Mouse (Mus musculus) adrenal gland, adult (tissue): ENCODE measurements around the gene Ccnt1.
"Not testable (repeated sequence)": the region's sequence is repeated elsewhere in the genome, so short reads cannot be mapped to it uniquely, and the experiment has no call there.

Source experiments
- DNase-seq, 2 experiments: peaks; one replicate each; pipeline ENCODE4 v3.0.0; 2022 to 2023; ENCODE audit warnings: low spot score in 1 of 2; ENCODE audit not compliant: inconsistent age in 2 of 2

Ccnt1 gene

DNA sequence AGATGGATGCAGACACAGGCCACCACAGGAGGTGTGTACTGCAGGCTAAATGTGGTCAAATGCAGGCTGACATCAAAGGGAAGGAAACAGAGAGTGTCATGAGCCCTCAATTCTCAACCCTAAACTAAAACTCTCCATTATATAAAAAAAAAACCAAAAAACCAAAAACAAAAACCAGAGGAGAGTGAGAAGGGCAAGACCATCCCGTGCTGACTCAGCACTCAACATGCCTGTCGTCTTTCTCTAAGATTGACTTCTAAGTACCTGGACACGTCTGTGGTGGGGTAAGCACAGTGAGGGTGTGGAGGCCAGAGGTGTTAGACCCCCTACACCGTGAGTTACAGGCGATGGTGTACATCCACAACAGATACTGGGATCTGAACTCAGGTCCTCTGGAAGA, 23.9 kb downstream of the Ccnt1 start:
- peak in 1 of 2 experiments; percentile 46 for DNase-seq

DNA sequence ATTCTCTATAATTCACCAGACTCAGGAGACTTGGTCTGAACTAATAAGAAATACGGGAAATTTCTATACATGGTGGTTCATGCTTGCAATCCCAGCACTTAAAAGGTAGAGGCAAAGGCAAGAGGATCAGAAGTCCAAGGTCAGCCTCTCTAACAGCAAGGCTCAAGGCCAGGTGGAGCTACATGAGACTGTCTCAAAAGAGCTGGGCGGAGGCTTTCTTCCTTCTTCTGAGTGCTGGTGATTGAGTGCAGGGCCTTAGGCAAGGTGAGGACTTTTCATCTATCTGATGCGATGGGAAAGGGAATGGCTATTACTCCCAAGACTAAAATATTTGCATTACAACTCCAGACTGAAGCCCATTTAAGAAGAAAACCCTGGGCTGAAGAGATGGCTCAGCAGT, 25.6 kb downstream of the Ccnt1 start:
- peak; percentile 33 to 74 for DNase-seq

DNA sequence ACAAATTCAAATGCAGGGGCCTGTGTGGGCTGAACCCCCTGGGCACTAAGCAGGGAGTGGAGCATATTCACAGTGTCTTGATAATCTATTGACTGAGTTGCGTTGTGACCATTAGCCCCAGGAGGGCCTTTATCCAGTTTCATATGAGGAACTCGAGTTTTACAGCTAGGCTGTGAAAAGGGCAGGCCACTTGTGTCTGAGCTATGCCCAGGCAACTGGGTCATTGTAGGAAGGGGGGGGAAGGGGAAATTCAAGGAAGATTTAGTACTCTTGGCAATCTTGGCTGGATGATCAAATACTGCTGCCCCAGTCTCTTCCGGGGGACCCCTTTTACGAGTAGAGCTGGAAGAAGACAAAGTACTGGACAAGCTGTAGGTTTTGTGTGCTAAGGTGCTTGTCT, 27.4 kb downstream of the Ccnt1 start:
- peak in 1 of 2 experiments; percentile 76 for DNase-seq

DNA sequence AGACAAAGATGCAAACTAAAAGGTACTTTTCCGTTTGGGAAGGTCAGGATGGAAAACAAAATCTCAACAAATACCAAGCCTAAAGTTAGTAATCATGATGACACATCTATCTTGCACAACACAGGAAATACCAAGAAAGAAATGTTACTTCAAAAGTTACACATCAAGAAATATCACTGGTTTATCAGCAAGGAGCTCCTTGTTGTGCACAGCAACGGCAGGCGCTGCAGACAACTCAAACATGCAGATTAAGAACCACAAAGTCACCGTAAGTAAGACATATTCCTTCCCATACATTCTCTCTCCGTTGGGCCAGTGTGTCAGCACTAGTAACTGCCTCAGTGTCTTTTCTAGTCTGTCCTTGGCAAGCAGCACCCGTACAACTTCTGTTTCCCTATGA, 29.7 kb downstream of the Ccnt1 start:
- peak; percentile 33 to 81 for DNase-seq

DNA sequence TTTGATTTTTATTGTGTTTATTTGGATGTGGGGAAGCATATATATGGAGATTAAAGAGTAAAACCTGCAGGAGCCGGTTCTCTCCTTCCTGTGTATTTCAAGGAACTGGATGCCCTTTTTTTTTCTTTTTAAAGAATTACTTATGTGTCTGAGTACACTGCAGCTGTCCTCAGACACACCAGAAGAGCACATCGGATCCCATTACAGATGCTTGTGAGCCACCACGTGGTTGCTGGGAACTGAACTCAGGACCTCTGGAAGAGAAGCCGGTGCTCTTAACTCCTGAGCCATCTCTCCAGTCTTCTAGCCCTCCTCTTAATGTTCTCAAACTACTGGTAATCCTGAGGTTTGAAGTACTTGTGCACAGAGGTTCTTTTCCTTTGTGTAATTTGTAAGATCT, 32.8 kb downstream of the Ccnt1 start:
- no peak for DNase-seq

DNA sequence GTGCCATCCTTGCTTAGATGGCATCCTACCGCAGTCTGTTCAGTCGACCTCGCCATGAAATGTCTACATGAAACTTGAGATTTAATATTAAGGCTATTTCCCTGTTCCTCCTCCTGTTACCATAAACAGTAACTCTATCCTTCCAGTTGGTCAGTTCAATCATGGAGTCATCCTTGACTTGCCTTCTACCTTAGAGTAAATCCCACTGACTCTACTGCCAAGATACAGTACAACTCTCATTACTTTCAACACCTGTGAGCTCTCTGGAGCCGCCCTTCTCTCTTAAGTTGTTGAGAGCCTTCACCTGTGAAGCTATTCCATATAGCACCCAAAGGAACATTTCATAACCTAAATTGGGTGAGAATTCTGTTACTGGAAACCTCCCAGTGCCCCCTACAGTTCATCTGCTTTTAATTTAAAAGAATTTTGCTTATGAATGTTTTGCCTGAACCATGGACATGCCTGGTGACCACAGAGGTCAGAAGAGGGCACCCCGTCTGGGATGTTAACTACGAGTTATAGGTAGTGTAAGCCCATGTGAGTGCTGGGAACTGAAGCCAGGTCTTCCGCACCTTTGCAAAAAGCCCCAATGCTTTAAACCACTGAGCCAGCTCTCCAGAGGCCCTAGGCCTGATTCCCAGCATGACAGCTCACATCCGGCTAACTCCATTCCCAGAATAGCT, 33.8 kb downstream of the Ccnt1 start:
- no peak for DNase-seq

DNA sequence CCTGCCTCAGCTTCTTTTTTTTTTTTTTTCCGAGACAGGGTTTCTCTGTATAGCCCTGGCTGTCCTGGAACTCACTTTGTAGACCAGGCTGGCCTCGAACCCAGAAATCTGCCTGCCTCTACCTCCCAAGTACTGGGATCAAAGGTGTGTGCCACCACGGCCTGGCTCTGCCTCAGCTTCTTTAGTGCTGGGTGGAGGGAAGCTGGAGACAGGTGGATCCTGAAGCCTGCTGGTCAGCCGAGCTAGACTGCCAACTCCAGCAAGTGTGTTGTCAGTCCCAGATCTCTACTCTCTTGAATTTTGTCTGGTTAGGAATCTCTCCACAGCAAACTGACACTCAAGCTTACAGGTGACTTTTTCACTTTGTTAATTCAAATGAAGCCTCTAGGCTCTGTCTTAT, 34.8 kb downstream of the Ccnt1 start:
- no peak for DNase-seq

DNA sequence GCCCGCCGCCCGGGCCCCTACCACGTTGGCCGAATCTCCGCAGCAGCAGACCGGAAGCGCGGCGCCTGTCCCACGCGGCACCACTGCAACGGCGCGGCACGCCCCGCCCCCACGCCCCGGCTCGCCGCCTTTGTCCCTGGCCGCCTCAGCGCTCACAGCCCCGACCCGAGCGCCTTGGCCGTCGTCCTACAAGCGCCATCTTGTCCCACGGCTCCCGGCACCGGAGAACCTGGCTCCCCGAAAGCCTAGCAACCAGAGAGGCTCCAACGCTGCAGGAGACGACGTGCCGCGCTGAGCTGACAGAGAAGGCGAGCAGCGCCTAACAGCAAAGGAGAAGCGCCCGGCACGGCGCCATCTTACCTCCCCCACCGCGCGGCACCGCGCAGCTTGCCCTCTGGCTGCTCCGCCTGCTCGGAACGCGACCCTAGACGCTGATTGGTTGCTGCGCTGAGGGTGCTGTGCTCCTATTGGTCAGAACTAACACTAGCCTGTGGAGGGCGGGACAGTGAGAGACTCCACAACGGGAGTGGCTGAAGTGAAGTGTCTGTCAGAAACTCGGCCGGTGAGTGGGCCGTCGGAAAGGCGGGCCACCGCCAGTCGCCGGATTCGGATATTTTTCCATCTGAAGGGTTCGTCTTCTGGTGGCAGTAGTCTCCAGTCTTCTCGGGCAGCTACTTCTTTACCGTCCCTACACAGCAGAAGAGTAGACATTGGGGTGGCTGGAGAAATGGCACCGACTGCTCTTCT, 36.7 kb downstream of the Ccnt1 start, which contains the start of gene Kansl2:
Gene Kansl2 (minus strand): TSS at position 384 of the 747 bp plus-strand sequence.
- DNase-seq: peak; percentile 98 to 99

DNA sequence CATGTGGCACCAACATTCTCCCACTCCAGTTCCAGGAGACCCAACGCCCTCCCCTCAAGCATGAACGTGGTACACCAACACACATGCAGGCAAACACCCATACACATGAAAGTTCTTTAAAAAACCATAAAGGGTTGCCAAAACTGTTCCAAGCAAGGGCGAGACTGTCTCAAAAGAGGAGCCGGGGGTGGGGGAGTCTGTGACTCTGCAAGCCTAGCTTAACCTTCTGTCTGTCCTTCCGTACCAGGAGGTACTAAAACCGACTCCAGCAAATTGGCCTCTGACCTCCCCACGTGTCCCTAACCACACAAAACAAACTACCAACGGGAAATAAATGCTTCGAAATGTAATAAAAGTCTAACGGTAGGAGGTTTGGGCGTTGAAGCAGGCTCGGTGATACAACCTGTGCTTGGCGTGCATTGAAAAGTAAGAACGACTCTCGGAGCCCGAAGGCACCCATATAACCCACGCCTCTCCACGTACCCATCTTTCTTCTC, 37.6 kb downstream of the Ccnt1 start:
- peak; percentile 29 to 76 for DNase-seq

DNA sequence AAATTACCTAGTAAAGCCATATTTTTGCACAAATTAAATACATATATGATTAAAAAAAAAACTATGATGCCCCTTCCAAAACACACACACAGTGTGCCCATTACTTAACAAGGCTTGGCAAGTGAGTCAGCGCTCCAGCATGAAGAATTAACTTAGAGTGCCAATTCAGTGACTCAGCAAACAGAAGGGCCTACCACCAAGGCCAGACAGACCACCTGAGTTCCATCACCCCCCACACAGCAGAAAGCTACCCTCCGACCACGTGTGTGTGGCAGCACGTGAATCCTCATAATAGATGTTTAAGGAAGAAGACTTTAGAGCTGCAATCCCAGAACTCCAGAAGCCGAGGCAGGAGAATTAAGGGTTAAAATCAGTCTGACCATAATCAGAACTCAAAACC, 38.4 kb downstream of the Ccnt1 start:
- DNase-seq: peak; percentile 76 to 84

DNA sequence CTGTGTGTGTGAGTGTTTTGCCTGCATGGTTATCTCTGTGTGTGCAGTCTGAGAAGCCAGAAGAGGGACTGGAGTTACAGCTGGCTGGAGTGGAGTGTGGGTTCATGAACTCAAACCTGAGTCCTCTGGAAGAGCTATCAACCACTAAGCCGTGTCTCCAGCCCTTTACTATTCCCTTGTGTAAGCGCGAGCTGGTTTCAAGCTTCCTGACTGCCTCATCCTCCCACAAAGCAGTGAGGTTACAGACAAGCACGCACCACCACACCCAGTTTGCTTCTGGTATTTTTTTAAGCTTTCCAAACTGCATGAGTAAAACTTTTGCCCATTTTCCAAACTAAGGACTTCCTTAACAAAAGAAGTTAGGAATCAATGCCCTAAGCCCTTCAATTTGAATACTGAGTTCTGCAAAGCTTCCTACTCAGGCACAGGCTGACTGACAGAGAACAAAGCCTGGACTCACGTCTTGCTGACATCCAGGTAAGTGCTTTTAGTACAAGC, 42.6 kb downstream of the Ccnt1 start:
- no peak for DNase-seq

DNA sequence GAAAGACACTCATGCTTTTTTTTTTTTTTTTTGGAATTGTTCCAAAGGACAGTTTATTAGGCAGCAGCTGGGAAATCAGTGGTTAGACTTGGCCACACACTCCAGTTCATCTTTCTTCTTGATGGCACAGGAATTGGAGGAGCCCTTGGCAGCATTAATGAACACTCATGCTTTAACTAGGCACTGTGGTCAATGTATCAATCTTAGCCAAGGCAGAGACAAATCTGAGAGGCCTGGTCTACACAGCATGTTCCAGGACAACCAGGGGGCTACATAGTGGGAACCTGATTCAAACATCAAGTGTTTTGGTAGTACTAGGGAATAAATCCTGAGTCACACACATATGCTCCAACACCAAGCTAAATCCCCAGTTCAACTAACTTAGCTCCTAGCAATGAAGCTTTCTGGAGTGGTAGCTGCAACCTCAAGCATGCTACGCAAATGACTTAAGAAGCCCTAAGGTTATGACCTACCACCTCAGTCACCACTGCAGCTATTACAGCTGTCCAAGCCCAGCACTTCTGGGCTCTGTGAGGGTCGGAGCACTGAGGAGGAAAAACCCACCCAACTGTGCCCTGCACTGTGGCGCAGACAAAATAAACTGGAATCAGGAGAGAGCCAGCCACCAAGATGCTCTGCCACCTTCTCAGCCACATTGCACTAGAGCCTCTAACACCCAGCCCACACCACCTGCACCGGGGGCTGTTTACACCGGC, 43.5 kb downstream of the Ccnt1 start:
- DNase-seq: no peak

DNA sequence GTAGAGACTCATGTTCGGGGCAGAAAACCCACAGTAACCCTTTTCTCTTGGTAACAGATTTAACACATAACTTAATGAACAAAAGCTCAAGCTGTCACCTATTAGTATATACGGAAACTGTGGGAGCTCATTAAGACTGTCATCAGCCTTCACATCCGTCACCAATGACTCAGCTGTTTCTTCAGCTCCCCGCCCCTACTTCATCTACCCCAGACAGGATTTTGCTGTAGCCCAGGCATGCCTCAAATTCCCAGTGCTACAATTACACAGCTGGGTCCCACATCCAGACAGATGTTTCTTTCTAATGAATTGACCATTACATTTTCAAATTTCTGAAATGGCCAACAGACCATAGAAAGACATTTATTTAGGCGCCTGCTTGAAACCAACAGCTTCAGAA, 44.7 kb downstream of the Ccnt1 start:
- no peak for DNase-seq

DNA sequence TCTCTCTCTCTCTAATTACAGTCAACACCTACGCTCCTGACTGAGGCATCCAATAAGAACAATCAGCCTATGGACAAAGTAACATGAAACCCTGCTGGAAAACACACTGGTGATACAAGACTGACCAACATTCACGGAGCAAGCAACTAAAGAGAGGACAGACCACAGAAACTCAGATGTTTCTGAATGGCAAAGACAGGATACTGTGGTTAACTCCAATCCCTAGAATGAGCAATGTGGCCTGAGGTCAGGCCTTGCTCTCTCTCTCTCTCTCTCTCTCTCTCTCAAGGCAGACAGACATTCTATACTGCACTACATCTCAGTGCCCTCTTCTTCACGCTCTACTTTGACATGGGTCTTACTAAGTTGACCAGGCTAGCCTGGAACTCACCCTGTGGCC, 49.5 kb downstream of the Ccnt1 start:
- DNase-seq: no peak

DNA sequence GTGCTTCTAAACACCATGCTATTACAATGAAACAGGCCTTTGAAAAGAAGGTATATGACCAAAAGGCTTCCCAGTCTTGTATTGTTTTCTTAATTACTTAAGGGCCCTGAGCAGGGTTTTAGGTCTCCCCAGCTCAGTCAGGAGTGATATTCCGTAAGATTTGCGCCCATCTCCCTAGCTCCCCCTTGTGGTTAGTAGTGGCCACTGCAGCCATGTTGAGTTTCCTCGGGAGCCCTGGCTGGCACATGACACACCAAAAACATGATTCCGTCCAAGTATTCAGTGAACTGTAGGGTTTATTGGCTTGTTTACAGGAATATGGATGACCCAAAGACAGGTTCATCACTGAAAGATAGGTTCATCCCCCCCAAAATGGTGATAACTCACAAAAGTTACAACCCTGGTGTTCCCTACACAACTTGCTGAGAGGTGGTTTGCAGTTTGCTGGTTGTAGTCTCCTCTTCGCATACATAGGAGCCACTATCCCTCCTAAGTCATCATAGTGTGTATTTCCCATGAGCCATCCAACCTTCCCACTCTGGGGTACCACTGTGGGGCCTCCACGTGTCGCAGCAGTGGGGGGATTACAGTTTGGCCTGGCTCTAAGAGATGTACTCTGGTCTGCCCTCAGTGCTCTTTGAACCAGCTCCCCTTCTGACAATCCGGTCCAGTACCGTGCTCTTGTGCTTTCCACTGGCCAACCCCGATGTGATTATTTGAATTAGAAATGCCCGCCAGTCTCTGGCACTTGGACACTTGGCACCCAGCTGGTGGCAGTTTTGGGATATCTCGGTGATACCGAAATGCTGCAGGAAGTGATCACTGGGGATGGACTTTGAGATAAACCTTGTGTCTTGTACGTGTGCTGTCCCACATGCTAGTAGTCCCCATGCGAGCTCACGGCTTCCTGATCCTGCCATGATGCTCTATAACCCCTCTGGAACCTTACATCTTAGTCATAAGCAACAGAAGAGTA, 53.1 kb downstream of the Ccnt1 start:
- peak; percentile 65 to 92 for DNase-seq

DNA sequence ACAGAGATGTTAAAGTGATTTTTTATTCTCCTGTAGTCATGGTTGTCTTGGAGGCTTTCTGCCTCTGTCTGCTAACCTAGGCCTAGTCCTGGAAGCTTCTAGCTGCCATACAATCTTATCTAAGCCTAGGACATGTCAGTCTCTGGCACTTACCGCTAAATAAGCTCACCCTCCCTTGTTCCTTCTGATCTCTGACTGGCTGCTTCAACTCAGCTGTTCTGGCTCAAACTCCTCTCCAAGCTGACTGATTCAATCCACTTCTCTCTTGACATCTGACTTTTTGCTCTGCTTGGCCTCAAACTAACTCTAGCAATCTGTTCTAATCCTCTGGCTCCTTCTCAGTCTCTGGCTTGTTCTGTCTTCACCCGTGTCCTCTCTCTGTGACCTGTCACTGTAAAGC, 55.9 kb downstream of the Ccnt1 start:
- not testable (repeated sequence) for DNase-seq

DNA sequence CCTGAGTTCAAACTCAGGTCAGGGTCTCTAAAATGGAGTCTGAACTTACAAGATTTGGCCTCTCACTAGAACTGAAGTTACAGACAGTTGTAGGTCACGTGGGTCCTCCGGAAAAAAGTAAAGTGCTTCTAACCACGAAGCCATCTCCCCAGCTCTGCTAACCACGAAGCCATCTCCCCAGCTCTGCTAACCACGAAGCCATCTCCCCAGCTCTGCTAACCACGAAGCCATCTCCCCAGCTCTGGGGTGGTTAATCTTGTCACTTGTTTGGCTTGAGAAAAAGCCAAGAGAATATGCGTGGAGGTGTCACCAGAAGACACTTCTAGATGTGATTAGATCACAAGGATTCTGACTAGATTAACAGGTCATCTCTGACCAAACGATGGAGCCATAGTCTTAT, 56.6 kb downstream of the Ccnt1 start:
- DNase-seq: peak in 1 of 2 experiments; percentile 23

DNA sequence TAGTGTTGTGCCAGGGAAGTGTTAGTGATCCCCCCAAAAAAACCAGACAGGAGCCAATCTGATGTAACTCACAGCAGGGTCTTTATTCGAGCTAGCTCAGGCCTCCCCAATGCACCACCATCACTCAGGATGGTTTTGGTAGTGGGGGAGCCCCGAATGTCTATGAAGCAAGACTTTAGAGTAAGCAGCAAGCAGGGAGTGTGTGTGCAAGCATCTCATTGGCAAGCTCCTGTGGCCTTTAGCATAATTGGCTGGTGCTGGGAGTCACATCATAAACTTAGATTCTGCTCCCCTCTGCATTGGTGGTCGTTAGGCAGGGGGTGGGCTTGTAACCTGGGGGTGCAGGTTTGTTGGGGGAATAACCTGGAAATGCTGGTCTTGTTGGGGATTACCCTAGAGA, 57.0 kb downstream of the Ccnt1 start:
- not testable (repeated sequence) for DNase-seq

DNA sequence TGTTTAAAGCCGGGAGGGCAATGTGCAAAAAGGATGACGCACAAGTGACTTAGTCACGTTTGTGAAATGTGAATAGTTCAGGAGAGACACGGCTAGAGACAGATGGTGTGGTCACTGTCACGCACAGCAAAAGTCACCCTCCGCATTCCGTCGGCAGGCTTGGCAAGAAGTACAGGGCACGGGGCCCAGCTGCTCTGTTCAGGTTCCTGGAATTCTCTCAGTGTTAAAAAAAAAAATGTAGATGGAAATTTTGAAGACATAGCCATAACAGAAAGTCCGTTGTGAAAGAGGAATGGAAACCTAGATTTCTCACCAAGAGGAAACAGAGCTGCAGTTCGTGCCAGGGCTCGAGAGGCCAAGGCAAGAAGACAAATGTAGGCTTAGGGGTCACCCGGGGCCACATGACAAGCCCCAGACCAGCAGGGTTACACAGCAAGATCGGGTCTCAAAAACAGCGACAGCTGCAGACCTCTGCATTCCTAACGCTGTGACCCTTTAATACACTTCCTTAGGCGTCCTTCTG, 57.9 kb downstream of the Ccnt1 start:
- peak; percentile 61 to 86 for DNase-seq

DNA sequence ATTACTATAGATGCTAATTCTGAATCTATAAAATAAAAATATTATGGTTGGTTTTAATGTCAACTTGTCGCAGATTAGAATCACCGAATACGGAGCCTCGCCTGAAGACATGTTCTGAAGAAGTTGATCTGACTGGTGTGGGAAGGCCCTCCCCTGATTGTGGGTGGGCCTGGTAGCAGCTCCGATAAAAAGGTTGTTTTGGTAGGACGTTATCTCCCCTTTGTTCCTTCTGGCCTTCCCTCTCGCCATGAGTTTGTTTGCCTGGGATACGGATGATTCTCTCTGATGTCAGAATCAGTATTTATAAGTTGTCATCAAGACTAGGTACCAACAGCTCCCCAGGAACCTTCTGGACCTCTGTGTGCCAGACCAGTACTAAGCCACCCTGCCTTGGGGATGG, 58.5 kb downstream of the Ccnt1 start:
- DNase-seq: peak in 1 of 2 experiments; percentile 46
